Mouse (Mus musculus): ENCODE measurements around the gene Snx29.

GRCm38 (mm10) chr16:11668375-11668774 is 345.7 kb downstream of the Snx29 start:
- no peak for TF ChIP-seq CTCF (IDR thresholded peaks at IDR 0.05; ENCODE audit: borderline replicate concordance, extremely low read depth, insufficient read depth, insufficient read length)
- TF ChIP-seq POLR2A (IDR thresholded peaks at IDR 0.05; ENCODE audit: borderline replicate concordance, extremely low read depth, insufficient read depth, insufficient read length, poor library complexity, severe bottlenecking) = no peak
